Mouse (Mus musculus) left cerebral cortex, postnatal 25 days (tissue): ENCODE measurements around the gene Sf1. TPM values are rescaled to one million over a fixed set of nuclear protein-coding genes. Genes with fewer than 3 reads are reported as not detected.

ENCODE experiments used
- DNase-seq, 2 experiments: peaks; one replicate each; pipeline ENCODE4 v3.0.0; 2022; ENCODE audit warnings: low spot score in 2 of 2, mixed read lengths in 1 of 2
- intact Hi-C: fragments of 180-260 bp; cut with DNase I; formaldehyde crosslinking; loops from one replicate; pipeline ENCODE4 v1.15.1; 2025
- total RNA-seq, 2 experiments: library from RNA; stranded (reverse); gene quantifications; 2 replicates each; pipeline ENCODE4 v1.2.3; 2021

The Sf1 gene
- total RNA-seq, result 100 to 1,000 TPM; 180 to 195 TPM

- intact Hi-C loops, result loop anchor here (2.0 kb wide), 1 partner anchor 29 kb away; the partner anchor contains the start of gene Men1
These were observed at the start of gene Sf1 for GRCm38 (mm10) chr19:6363411-6364240. Gene Sf1, plus strand, starts transcription at chr19:6363690.

GRCm38 (mm10) chr19:6313796-6314195 is 49.7 kb upstream of the Sf1 start:
- intact Hi-C loops, result no loop called here
- DNase-seq, result no peak

More at GRCm38 (mm10) chr19:6363411-6364240, at the start of gene Sf1:
- DNase-seq, result peak; percentile 99 to 100

- no peak for DNase-seq
- intact Hi-C loops, result no loop called here
These were observed 49.0 kb upstream of the Sf1 start for GRCm38 (mm10) chr19:6314513-6314912.

- no peak for DNase-seq
- intact Hi-C loops, result no loop called here
These were observed 47.9 kb upstream of the Sf1 start for GRCm38 (mm10) chr19:6315573-6315972.

- DNase-seq, result no peak
- intact Hi-C loops, result no loop called here
These were observed 45.3 kb upstream of the Sf1 start for GRCm38 (mm10) chr19:6318145-6318544.

- DNase-seq, result no peak
- intact Hi-C loops, result no loop called here
These were observed 42.1 kb upstream of the Sf1 start for GRCm38 (mm10) chr19:6321358-6321757.

- no peak for DNase-seq
- intact Hi-C loops, result no loop called here
These were observed 41.5 kb upstream of the Sf1 start for GRCm38 (mm10) chr19:6321786-6322621.

- no peak for DNase-seq
- intact Hi-C loops, result no loop called here
These were observed 38.7 kb upstream of the Sf1 start for GRCm38 (mm10) chr19:6324751-6325150.

- no peak for DNase-seq
- intact Hi-C loops, result loop anchor here (1.0 to 5.0 kb wide), 2 partner anchors 63 to 189 kb away; partner anchors contain the start of genes Arl2 and Batf2
These were observed 32.3 kb upstream of the Sf1 start for GRCm38 (mm10) chr19:6331178-6331577.

GRCm38 (mm10) chr19:6331719-6332516 is 31.6 kb upstream of the Sf1 start:
- intact Hi-C loops, result loop anchor here (1.0 to 5.0 kb wide), 2 partner anchors 64 to 190 kb away; partner anchors contain the start of genes Arl2 and Batf2
- peak; percentile 34 to 50 for DNase-seq

GRCm38 (mm10) chr19:6333761-6334595 is 29.5 kb upstream of the Sf1 start:
- no peak for DNase-seq
- intact Hi-C loops, result loop anchor here (2.0 to 5.0 kb wide), 2 partner anchors 29 to 192 kb away; partner anchors contain the start of genes Arl2, Batf2 and Sf1

- peak; percentile 97 to 99 for DNase-seq
- intact Hi-C loops, result loop anchor here (2.0 to 5.0 kb wide), 3 partner anchors 28 to 273 kb away; partner anchors contain the start of genes Arl2, Batf2, Sf1 and Znhit2
These were observed 28.6 kb upstream of the Sf1 start, which contains the start of gene Men1 for GRCm38 (mm10) chr19:6334673-6335457. Gene Men1, plus strand, starts transcription at chr19:6334979.

GRCm38 (mm10) chr19:6335458-6335827 is 28.0 kb upstream of the Sf1 start:
- peak in 1 of 2 experiments; percentile 32 for DNase-seq

GRCm38 (mm10) chr19:6336920-6337319 is 26.6 kb upstream of the Sf1 start:
- intact Hi-C loops, result loop anchor here (5.0 kb wide), 1 partner anchor 275 kb away; the partner anchor contains the start of gene Znhit2
- no peak for DNase-seq

More at GRCm38 (mm10) chr19:6335458-6335827, 28.0 kb upstream of the Sf1 start:
- intact Hi-C loops, result loop anchor here (2.0 to 5.0 kb wide), 2 partner anchors 27 to 273 kb away; partner anchors contain the start of genes Sf1 and Znhit2

- no peak for DNase-seq
- intact Hi-C loops, result loop anchor here (5.0 kb wide), 1 partner anchor 276 kb away; the partner anchor contains the start of gene Znhit2
These were observed 25.3 kb upstream of the Sf1 start for GRCm38 (mm10) chr19:6338171-6338570.

GRCm38 (mm10) chr19:6338716-6339115 is 24.8 kb upstream of the Sf1 start:
- intact Hi-C loops, result loop anchor here (5.0 kb wide), 1 partner anchor 276 kb away; the partner anchor contains the start of gene Znhit2
- DNase-seq, result no peak

GRCm38 (mm10) chr19:6339191-6339590 is 24.3 kb upstream of the Sf1 start:
- intact Hi-C loops, result loop anchor here (5.0 kb wide), 1 partner anchor 277 kb away; the partner anchor contains the start of gene Znhit2
- no peak for DNase-seq
